In the genomic region with DNA sequence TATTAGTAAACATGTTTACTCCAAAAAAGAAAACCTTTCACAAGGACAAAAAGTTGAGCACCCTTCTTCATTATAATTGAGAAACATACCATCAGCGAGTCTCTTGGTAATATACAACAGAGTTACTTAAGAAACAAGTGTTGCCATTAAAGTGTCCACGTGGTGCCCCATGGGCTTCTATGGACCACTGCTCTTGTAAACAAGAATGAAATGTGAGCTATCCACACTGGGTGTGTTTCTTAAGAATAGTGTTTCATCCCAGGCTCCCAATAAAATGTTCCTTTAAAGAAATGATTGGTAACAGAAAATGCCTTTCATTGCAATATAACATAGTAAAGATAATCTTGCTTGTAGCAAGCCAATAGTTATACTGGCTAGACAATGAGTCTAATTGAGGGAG, we compare ENCODE assay signal across 17 mouse cellular contexts.
"Had no signal": no experiment of that assay in that cellular context is flagged by ENCODE, and none has a peak within 500 bp of the region (broad histone marks: within the 10 kb centered on the region; RNA-seq: fewer than 3 reads in every experiment).

No protein-coding gene starts in this region.

- H3K4me2 ChIP-seq: neural tube, embryonic 12.5 days; neural tube, embryonic 13.5 days; neural tube, embryonic 15.5 days; stomach, embryonic 15.5 days had no signal

- H3K4me3 ChIP-seq: neural tube, embryonic 12.5 days; neural tube, embryonic 13.5 days; neural tube, embryonic 15.5 days; stomach, embryonic 15.5 days had no signal

- H3K9ac ChIP-seq: neural tube, embryonic 12.5 days; neural tube, embryonic 13.5 days; neural tube, embryonic 15.5 days; stomach, embryonic 15.5 days had no signal

- H3K9me3 ChIP-seq: neural tube, embryonic 12.5 days; neural tube, embryonic 13.5 days; neural tube, embryonic 15.5 days; stomach, embryonic 15.5 days had no signal

- H3K27me3 ChIP-seq: neural tube, embryonic 12.5 days; neural tube, embryonic 13.5 days; neural tube, embryonic 15.5 days; stomach, embryonic 15.5 days had no signal

- H3K27ac ChIP-seq: neural tube, embryonic 12.5 days; neural tube, embryonic 13.5 days; neural tube, embryonic 15.5 days; stomach, embryonic 15.5 days; stomach, postnatal 0 days had no signal

- H3K4me1 ChIP-seq: neural tube, embryonic 12.5 days; neural tube, embryonic 13.5 days; neural tube, embryonic 15.5 days; stomach, embryonic 15.5 days had no signal

- H3K36me3 ChIP-seq: neural tube, embryonic 12.5 days; neural tube, embryonic 13.5 days; neural tube, embryonic 15.5 days; stomach, embryonic 15.5 days had no signal

- DNase-seq: retina, postnatal 1 day; right cerebral cortex, adult 18-20 months; right cerebral cortex, postnatal 14 days; right cerebral cortex, postnatal 25 days; right cerebral cortex, postnatal 4 days; spleen, adult 18-20 months; thymus, adult 18-20 months; thymus, adult 2 months; thymus, postnatal 14 days; thymus, postnatal 25 days; thymus, postnatal 36 days; thymus, postnatal 4 days had no signal
